Mouse (Mus musculus) layer of hippocampus, postnatal 10 days (tissue): ENCODE data around the gene Ing1. TPM values are rescaled to one million over a fixed set of nuclear protein-coding genes. Genes with fewer than 3 reads are reported as not detected.
A peak's percentile ranks its signal among the peaks of the same experiment; 100 is the strongest.
"Not testable (repeated sequence)": the region's sequence is repeated elsewhere in the genome, so short reads cannot be mapped to it uniquely, and the experiment has no call there.

Experiments used
- DNase-seq, 2 experiments: peaks; one replicate each; pipeline ENCODE4 v3.0.0; 2021; ENCODE audit warnings: low spot score in 2 of 2
- total RNA-seq, 2 experiments: library from RNA; stranded (reverse); gene quantifications; 2 replicates each; pipeline ENCODE4 v1.2.3; 2021

The Ing1 gene
- total RNA-seq, 2 experiments from 2014 or later = 35.6 to 39.5 TPM

DNA sequence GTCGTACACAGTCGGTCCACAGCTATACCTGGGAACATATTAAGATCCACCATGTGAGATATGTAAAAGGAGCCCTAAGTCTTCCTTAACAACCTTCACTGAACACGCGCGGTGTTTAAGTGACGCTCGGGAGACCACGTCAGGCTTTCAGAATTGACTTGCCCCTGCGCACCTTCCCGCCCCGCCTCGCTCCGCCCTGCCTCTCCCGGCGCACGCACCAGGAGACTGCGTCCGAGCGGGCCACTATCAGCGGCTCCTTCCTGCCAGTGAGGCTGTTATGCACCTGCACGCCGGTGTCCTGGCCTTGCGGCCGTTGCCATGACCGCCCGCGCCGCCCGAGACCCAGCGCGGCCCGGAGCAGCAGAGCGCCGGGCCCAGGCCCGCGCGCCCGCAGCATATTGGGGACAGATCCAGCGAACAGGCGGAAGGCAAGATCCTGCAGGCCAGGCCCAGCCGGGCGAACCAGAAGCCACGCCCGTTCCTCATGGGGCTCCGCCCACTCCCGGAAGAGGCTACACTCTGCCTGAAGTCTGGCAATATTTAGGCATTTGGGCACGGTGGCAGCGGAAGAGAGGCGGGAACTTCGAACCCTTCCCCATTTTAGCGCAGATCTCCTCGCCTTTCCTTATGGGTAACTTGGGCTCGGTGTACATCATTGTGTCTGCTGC is 5.0 kb upstream of the Ing1 start, which contains the start of gene Cars2:
Gene Cars2 (minus strand): TSS at position 503 of the 668 bp plus-strand sequence.
- DNase-seq = peak; percentile 80 to 89

- not testable (repeated sequence) for DNase-seq
These were observed 3.9 kb upstream of the Ing1 start for GRCm38 (mm10) chr8:11551497-11551896.

- no peak for DNase-seq
These were observed 3.0 kb upstream of the Ing1 start for GRCm38 (mm10) chr8:11552390-11552789.

GRCm38 (mm10) chr8:11555720-11556591 is 585 bp downstream of the Ing1 start:
- DNase-seq = peak; percentile 98 to 99

- DNase-seq = peak; percentile 57 to 65
These were observed 1.5 kb downstream of the Ing1 start for GRCm38 (mm10) chr8:11556691-11557423.

GRCm38 (mm10) chr8:11557424-11557767 is 2.0 kb downstream of the Ing1 start:
- DNase-seq = no peak

GRCm38 (mm10) chr8:11557768-11558629 is 2.6 kb downstream of the Ing1 start:
- peak; percentile 92 to 94 for DNase-seq

- no peak for DNase-seq
These were observed 4.1 kb downstream of the Ing1 start for GRCm38 (mm10) chr8:11559511-11559910.

- DNase-seq = no peak
These were observed 4.8 kb downstream of the Ing1 start for GRCm38 (mm10) chr8:11560220-11560619.

GRCm38 (mm10) chr8:11564236-11564635 is 8.9 kb downstream of the Ing1 start:
- no peak for DNase-seq

DNA sequence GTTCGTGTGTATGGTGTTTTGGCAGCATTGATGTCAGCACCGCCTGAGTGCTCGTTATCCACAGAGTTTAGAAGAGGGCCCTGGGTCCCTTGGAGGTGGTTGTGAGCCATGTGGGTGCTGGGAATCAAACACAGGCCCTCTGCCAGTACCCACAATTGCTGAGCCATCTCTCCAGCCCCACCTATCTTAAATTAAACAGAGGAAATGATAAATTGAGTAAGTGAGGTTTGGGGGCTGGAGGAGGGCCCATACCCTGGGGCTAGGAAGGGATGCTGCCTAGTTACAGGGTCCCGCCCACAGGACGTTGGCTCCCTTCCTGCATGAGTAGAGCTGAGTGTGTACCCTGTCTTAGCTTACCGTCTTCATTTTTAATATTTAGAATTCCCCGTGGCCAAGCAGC is 9.3 kb downstream of the Ing1 start:
- no peak for DNase-seq

DNA sequence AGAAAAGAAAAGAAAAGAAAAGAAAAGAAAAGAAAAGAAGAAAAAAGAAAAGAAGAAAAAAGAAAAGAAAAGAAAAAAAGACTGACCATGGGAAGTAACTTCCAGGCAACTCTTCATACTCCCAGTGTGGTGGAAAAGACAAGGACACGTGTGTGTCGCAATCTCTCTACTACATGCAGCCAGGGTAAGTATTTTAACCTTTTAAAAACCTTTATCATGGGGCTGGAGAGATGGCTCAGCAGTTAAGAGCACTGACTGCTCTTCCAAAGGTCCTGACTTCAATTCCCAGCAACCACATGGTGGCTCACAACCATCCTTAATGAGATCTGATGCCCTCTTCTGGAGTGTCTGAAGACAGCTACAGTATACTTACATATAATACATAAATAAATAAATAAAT is 12.8 kb downstream of the Ing1 start:
- not testable (repeated sequence) for DNase-seq

GRCm38 (mm10) chr8:11569260-11570097 is 14.1 kb downstream of the Ing1 start:
- DNase-seq = no peak

DNA sequence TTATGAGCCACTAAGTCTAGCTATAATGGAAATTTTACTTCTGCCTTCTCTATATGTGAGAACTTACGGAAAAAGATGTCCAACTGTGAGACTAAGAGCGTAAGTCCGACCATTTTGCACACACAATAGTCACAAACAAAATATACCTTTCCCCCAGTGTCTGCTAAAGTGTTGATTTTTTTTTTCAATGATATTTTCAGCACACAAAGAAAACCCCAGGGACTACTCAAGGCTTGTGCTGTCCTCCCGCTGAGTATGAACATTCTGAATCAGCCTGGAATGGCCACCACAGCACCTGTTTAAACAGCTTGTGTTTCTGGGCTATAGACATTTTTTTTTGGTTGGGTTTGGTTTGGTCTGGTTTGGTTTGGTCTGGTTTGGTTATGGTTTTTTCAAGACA is 15.4 kb downstream of the Ing1 start:
- DNase-seq = no peak

GRCm38 (mm10) chr8:11571950-11572349 is 16.6 kb downstream of the Ing1 start:
- DNase-seq = no peak

DNA sequence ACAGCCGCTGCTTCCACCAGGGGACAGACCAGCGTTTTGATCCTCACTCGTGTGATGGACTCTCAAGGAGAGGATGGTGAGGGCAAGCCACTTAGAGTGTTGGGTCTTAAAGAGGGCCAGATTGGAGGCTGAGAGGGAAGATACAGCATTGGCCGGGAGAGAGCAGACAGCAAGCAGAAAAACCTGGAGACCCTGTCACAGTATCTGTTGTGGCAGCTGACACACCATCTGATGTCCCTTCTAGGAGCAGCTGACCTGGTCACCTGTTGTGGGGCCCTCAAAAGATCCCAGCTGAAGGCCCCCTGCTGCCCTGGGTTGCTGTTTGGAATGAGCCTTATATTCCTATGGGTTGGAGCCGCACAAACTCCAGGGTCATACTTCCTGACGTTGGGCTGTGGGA is 17.1 kb downstream of the Ing1 start:
- no peak for DNase-seq

DNA sequence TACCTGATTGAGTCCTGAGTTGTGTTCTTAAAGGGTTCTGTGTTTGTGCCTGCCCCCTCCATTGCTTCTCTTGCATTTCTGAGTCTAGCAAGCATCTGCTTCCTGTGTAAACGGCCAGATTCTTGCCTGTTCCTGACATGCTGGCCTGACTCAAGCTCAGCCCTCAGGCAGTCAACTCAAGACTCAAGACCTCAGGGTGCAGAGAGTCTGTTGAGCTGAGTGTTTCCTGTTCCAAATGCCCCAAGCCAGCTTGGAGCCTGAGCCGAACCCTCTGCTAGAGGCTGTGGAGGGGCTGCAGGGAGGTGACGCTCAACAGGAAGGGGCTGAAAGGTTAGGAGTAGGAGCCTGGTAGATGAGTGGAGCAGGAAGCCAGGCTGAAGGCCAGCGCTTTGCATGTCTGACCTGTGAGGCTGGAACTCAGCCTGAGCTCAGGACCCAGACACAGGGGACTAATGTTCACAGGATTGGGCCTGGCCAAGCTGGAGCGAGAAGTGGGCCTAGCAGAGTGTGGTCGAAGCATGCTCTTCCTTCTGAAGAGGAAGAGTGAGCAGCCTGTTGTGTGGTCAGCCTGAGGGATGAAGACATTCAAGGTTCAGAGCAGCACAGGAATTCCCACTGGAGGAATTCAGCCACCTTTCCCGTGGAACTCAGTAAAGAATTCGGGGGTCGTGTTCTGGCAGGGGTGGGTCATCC is 19.7 kb downstream of the Ing1 start:
- DNase-seq = no peak

- no peak for DNase-seq
These were observed 20.4 kb downstream of the Ing1 start for GRCm38 (mm10) chr8:11575604-11576384.
